Mouse (Mus musculus) heart, embryonic 14.5 days (tissue): ENCODE data around the gene Cdh1. TPM values are rescaled to one million over a fixed set of nuclear protein-coding genes. Genes with fewer than 3 reads are reported as not detected.
"Not testable (repeated sequence)": the region's sequence is repeated elsewhere in the genome, so short reads cannot be mapped to it uniquely, and the experiment has no call there.

Experiments
- ATAC-seq: fragments of 200-750 bp; cut with Nextera tagmentation; 2 replicates; pipeline ENCODE4 v1.8.0; 2017; ENCODE audit warnings: low read depth, moderate TSS enrichment; ENCODE audit not compliant: insufficient number of reproducible peaks, insufficient read depth, low FRiP score
- H3K27ac ChIP-seq, 2 experiments: fragments of 200-500 bp in 1 of 2; fragments of 300-500 bp in 1 of 2; sonication (generic) in 1 of 2; replicated peaks in 1 of 2; 2 replicates each; pipeline ENCODE4 v1.5.1; 2012 to 2014; ENCODE audit warnings: low read depth in 2 of 2, low read length in 2 of 2, control low read depth in 1 of 2, mild to moderate bottlenecking in 1 of 2, mixed read lengths in 1 of 2; ENCODE audit not compliant: control insufficient read depth in 1 of 2, insufficient read depth in 1 of 2
- H3K27me3 ChIP-seq: fragments of 300-500 bp; sonication (generic); 2 replicates; pipeline ENCODE4 v1.6.1; 2014; ENCODE audit warnings: mild to moderate bottlenecking, low read length, control low read depth; ENCODE audit not compliant: control insufficient read depth, insufficient read depth
- H3K36me3 ChIP-seq: fragments of 300-500 bp; sonication (generic); 2 replicates; pipeline ENCODE4 v1.6.1; 2014; ENCODE audit warnings: mild to moderate bottlenecking, control low read depth, low read length, mixed read lengths; ENCODE audit not compliant: control insufficient read depth, insufficient read depth
- H3K4me1 ChIP-seq, 2 experiments: fragments of 200-500 bp in 1 of 2; fragments of 300-500 bp in 1 of 2; sonication (generic) in 1 of 2; 2 replicates each; pipeline ENCODE4 v1.6.1; 2012 to 2014; ENCODE audit warnings: low read length in 2 of 2, control low read depth in 1 of 2, mixed read lengths in 1 of 2; ENCODE audit not compliant: control insufficient read depth in 2 of 2, insufficient read depth in 2 of 2
- H3K4me2 ChIP-seq: fragments of 300-500 bp; sonication (generic); 2 replicates; pipeline ENCODE4 v1.6.1; 2014; ENCODE audit warnings: mild to moderate bottlenecking, low read length
- H3K4me3 ChIP-seq, 2 experiments: fragments of 200-500 bp in 1 of 2; fragments of 300-500 bp in 1 of 2; sonication (generic) in 1 of 2; 2 replicates each; pipeline ENCODE4 v1.5.1; 2012 to 2014; ENCODE audit warnings: low read length in 2 of 2, mild to moderate bottlenecking in 2 of 2, control low read depth in 1 of 2, low read depth in 1 of 2, moderate library complexity in 1 of 2; ENCODE audit not compliant: control insufficient read depth in 1 of 2, insufficient read depth in 1 of 2
- H3K9ac ChIP-seq: fragments of 300-500 bp; sonication (generic); 2 replicates; pipeline ENCODE4 v1.6.1; 2014; ENCODE audit warnings: mild to moderate bottlenecking, low read length
- H3K9me3 ChIP-seq: fragments of 300-500 bp; sonication (generic); 2 replicates; pipeline ENCODE4 v1.6.1; 2016; ENCODE audit warnings: low read length, control low read depth; ENCODE audit not compliant: control insufficient read depth
- WGBS: fragments of 180-500 bp; shearing (Covaris S2); extraction: QIAGEN DNeasy Blood & Tissue Kit; methylation state at CpG from one replicate; pipeline ENCODE4 v1.1.7; 2014; 5-methylcytosine and 5-hydroxymethylcytosine counted together
- polyA plus RNA-seq: library from polyadenylated mRNA; unstranded; fragments of >200 nt; fragmentation: Nextera tagmentation; extraction: Ambion mirVana; gene quantifications from 2 replicates; pipeline ENCODE4 v1.2.1, GENCODE M21; 2014

The Cdh1 gene
- polyA plus RNA-seq, 1 experiment from 2014 or later: 0.82 TPM

GRCm38 (mm10) chr8:106570386-106570785, 32.8 kb upstream of the Cdh1 start:
- H3K4me2 ChIP-seq: no peak overlapping the region
- no peak overlapping the region for H3K9ac ChIP-seq
- H3K9me3 ChIP-seq: no peaks in the 10 kb centered on the region
- no peak for ATAC-seq
- H3K4me3 ChIP-seq: no peak overlapping the region
- 90% methylated on average over 4 of the region's 4 CpGs for WGBS
- H3K36me3 ChIP-seq: no peaks in the 10 kb centered on the region
- H3K27me3 ChIP-seq: no peaks in the 10 kb centered on the region
- no peak overlapping the region for H3K27ac ChIP-seq
- no peaks in the 10 kb centered on the region; a peak in 1 of 4 replicates for H3K4me1 ChIP-seq

GRCm38 (mm10) chr8:106571551-106572172, 31.5 kb upstream of the Cdh1 start:
- Histone ChIP-seq H3K9ac (no peak overlapping the region), H3K36me3 (no peaks in the 10 kb centered on the region), H3K9me3 (no peaks in the 10 kb centered on the region), H3K4me3 (no peak overlapping the region), H3K4me1 (no peaks in the 10 kb centered on the region; a peak in 1 of 4 replicates), H3K27me3 (no peaks in the 10 kb centered on the region), H3K4me2 (no peak overlapping the region), H3K27ac (no peak overlapping the region)
- WGBS: 78% methylated on average over 5 of the region's 5 CpGs
- no peak for ATAC-seq

DNA sequence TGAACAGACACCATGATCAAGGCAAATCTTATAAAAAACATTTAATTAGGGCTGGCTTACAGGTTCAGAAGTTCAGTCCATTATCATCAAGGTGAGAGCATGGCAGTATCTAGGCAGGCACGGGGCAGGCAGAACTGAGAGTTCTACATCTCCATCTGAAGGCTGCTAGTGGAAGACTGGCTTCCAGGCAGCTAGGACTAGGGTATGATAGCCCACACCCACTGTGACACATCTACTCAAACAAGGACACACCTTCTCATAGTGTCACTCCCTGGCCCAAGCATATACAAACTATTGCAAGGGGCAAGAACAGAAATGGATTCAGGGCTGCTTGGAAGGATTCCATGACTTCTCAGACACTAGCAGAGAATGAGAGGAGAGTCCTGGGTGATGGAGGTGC, 31.0 kb upstream of the Cdh1 start:
- not testable (repeated sequence) for H3K27ac ChIP-seq, H3K36me3 ChIP-seq, H3K27me3 ChIP-seq, ATAC-seq, H3K4me1 ChIP-seq, H3K9me3 ChIP-seq, H3K4me3 ChIP-seq, H3K9ac ChIP-seq, H3K4me2 ChIP-seq
- 76% methylated on average over 1 of the region's 1 CpGs for WGBS

DNA sequence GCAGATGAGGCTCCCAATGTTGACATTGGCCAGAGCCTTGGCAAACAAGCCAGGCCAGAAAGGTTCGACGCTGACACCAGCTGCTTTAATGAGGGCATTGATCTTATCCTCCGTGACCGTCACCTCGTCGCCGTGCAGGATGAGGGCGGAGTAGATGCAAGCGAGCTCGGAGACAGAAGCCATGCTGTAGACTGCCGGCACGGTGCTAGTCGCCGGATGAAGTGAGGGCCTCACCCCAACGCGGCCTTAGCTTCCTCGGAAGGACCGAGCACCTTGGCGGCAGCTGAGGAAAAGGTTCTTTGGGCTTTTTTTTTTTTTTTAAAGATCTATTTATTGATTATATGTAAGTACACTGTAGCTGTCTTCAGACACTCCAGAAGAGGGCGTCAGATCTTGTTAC, 30.0 kb upstream of the Cdh1 start, which contains the start of gene Gm10073:
Gene Gm10073, minus strand, starts transcription at position 294 of the 400 bp plus-strand sequence.
- 27% methylated on average over 19 of the region's 20 CpGs for WGBS
- ATAC-seq, H3K27me3 ChIP-seq, H3K27ac ChIP-seq, H3K9ac ChIP-seq, H3K9me3 ChIP-seq, H3K36me3 ChIP-seq, H3K4me3 ChIP-seq: not testable (repeated sequence)
- H3K4me2 ChIP-seq: peak within 1 kb of the TSS; percentile 29; the same call in 1 of the 2 replicates
- peaks cover 5 to 10% of the 10 kb centered on the region in 2 experiments for H3K4me1 ChIP-seq

DNA sequence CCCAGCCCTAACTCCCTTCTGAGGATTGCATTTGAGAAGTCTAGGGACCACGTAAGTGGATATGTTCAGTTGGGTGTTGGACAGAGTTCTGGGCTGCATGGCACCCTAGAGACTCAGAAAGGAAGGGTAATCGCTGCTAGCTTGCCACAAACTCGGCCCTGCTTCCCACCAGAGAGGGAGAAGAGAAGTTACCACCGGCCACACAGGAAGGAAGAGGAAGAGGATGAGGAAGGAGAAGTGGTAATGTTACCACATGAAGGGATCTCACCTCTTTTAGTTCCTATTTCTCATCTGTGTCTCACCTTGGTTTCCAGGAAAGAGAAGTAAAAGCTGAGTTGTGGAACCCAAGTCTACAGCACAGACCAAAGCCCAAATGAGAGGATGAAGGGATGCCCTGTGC, 28.9 kb upstream of the Cdh1 start:
- WGBS: 73% methylated on average over 4 of the region's 4 CpGs

DNA sequence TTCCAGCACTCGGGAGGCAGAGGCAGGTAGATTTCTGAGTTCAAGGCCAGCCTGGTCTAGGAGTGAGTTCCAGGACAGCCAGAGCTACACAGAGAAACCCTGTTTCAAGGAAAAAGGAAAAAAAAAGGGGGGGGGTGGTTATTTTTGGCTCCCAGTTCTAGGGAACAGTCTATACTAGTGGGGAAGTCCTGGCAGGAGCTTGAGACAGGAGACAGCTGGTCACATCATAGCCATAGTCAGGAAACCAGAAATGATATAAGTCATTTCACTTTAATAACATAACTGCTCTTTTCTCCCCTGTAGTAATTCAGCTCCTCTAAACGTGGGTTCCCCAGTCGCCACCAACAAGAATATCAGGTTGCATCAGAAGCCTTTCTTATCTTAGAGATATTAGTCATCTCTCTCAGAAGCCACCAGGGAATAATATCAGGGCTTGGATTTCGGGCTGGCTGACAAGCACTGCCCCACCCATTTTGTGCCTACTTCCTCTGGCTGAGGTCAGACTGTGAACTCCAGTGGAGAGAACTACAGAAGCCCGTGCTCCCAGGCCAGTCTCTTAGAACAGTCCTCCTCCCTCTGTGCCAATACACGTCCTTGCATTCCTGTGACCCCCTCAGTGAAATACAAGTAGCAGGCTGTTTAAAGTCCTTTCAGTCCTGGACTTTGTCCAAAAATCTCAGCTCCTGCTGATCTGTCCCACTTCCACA, 26.1 kb upstream of the Cdh1 start:
- Histone ChIP-seq H3K9ac (no peak overlapping the region), H3K4me3 (no peak overlapping the region), H3K27ac (peak overlapping the region in 1 of 2 experiments; percentile 19; a peak in 1 of 4 replicates), H3K4me2 (0 out of 2 replicates have a peak overlapping the region, but pooled peaks have one; percentile 18), H3K36me3 (no peaks in the 10 kb centered on the region), H3K4me1 (peaks cover 5 to 10% of the 10 kb centered on the region in 2 experiments), H3K27me3 (no peaks in the 10 kb centered on the region), H3K9me3 (no peaks in the 10 kb centered on the region)
- 18% methylated on average over 6 of the region's 6 CpGs for WGBS
- no peak; the same call in 1 of the 2 replicates for ATAC-seq

More for the DNA sequence above, 28.9 kb upstream of the Cdh1 start:
- Histone ChIP-seq H3K9me3 (no peaks in the 10 kb centered on the region), H3K4me1 (peaks cover 5 to 10% of the 10 kb centered on the region in 2 experiments), H3K4me3 (no peak overlapping the region), H3K27ac (no peak overlapping the region), H3K9ac (no peak overlapping the region), H3K36me3 (no peaks in the 10 kb centered on the region), H3K27me3 (no peaks in the 10 kb centered on the region), H3K4me2 (no peak overlapping the region)
- no peak for ATAC-seq

DNA sequence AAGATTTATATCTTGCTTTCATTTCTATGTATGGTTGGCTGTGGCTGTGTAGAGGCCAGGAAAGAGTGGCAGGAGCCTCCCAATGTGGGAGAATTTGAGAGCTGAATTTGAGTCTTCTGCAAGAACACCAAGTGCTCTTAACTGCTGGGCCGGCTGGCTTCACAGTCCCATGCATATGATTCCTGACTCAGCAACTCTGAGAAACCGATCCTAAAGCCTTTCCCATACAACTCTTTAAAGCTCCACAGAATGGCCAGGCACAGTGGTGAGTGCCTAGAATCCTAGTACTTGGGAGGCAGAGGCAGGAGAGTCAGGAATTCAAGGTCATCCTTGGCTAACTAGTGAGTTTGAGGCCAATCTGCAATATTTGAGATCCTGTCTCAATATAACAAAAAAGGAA, 23.6 kb upstream of the Cdh1 start:
- Histone ChIP-seq H3K36me3 (no peaks in the 10 kb centered on the region), H3K27me3 (no peaks in the 10 kb centered on the region), H3K4me3 (no peak overlapping the region), H3K9ac (no peak overlapping the region), H3K4me1 (peaks cover 5 to 10% of the 10 kb centered on the region in 2 experiments), H3K27ac (no peak overlapping the region), H3K4me2 (no peak overlapping the region), H3K9me3 (no peaks in the 10 kb centered on the region)
- WGBS: 56% methylated on average over 2 of the region's 2 CpGs
- ATAC-seq: no peak
